Mouse (Mus musculus): ENCODE data around the gene Sos1. TPM values are rescaled to one million over a fixed set of nuclear protein-coding genes. Genes with fewer than 3 reads are reported as not detected.

Gene Sos1
- polyA plus RNA-seq, 1 experiment, result 4.1 TPM

DNA sequence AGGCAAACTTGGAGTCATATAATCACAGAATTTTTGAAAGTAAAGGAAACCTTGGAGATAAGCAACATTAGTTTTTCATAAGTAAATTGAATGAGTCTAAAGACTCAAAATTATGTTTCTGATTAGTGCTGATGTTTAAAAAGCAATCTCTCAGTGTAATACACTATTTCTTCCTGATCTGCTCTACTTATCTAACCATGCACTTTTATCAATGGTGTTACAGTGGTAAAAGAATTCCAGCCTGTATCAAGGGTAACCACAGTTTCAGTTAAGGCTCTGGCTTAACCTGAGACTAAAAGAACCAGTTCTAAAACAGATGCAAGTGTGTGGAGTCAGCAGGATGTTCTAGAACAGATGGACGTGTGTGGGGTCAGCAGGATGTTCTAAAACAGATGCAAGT is 59.3 kb downstream of the Sos1 start:
- no peaks in the 10 kb centered on the region for H3K4me1 ChIP-seq (replicated peaks; ENCODE audit: control insufficient read depth, insufficient read depth, low read length)
- no peak for DNase-seq
- TF ChIP-seq CTCF (IDR thresholded peaks at IDR 0.05; ENCODE audit: borderline replicate concordance, control insufficient read depth, extremely low read depth, insufficient read depth, low read length, poor library complexity) (no peak), POLR2A (IDR thresholded peaks at IDR 0.05; ENCODE audit: control insufficient read depth, extremely low read depth, insufficient read depth, low read length, poor library complexity) (no peak)
- H3K36me3 ChIP-seq (ENCODE audit: control insufficient read depth, insufficient read depth, low read length), result peaks cover 40% of the 10 kb centered on the region
- H3K27ac ChIP-seq (ENCODE audit: control insufficient read depth, insufficient read depth, low read length), result no peak overlapping the region
- H3K4me3 ChIP-seq (ENCODE audit: control insufficient read depth, insufficient read depth, low read length), result no peak overlapping the region
- 100% methylated on average over 1 of the region's 1 CpGs for WGBS
- no peaks in the 10 kb centered on the region for H3K27me3 ChIP-seq (ENCODE audit: control insufficient read depth, insufficient read depth, low read length)

DNA sequence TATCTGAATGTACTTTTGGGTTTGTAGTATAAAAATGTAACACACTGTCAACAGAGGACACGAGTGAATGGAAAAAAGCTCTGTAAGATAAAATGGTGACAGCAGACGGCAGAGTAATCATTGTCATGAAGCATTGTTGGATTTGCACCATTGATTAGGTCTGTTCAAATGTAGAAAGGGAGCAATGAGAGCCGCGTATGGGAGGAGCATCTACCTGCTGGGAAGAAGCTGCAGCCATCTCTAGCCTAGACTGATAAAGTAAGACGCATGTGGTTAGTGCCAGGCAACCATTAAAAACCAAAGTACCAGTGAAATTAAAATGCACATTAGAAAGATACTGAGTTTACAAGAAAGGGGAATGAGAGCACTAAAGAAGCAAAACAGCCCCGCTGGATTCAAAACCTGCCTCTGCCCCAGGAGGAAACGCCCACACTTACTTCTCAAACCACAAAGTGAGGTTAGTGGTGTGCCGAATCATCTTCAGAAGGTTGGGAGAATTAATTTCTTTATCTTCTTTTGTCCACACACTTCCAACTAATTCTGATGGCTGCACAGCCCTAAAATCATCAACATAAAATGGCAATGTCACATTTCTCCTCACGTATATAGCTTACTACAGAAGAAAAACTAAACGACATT is 61.6 kb downstream of the Sos1 start:
- Histone ChIP-seq H3K36me3 (ENCODE audit: control insufficient read depth, insufficient read depth, low read length) (peaks cover 58% of the 10 kb centered on the region), H3K27me3 (ENCODE audit: control insufficient read depth, insufficient read depth, low read length) (no peaks in the 10 kb centered on the region), H3K27ac (ENCODE audit: control insufficient read depth, insufficient read depth, low read length) (no peak overlapping the region), H3K4me3 (ENCODE audit: control insufficient read depth, insufficient read depth, low read length) (no peak overlapping the region), H3K4me1 (replicated peaks; ENCODE audit: control insufficient read depth, insufficient read depth, low read length) (no peaks in the 10 kb centered on the region)
- TF ChIP-seq CTCF (IDR thresholded peaks at IDR 0.05; ENCODE audit: borderline replicate concordance, control insufficient read depth, extremely low read depth, insufficient read depth, low read length, poor library complexity) (no peak), POLR2A (IDR thresholded peaks at IDR 0.05; ENCODE audit: control insufficient read depth, extremely low read depth, insufficient read depth, low read length, poor library complexity) (no peak)
- DNase-seq, result peak; percentile 9
- 52% methylated on average over 10 of the region's 10 CpGs for WGBS

DNA sequence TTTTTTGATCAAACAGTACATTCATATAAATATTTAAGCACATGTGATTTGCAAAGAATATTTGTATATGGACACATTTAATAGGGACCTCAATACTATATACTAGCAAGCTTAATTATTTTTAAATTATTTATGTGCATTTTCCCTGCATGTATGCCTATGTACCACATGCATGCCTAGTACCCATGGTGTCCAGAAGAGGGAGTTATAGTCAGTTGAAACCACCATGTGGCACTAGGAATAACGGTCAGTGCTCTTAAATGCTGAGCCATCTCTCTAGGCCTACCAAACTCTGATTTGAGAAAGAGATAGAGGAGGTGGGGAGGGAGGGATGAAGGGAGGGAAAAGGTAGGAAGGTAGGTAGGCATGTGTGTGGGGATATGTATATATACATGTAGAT is 69.1 kb downstream of the Sos1 start:
- Histone ChIP-seq H3K27ac (ENCODE audit: control insufficient read depth, insufficient read depth, low read length) (no peak overlapping the region), H3K27me3 (ENCODE audit: control insufficient read depth, insufficient read depth, low read length) (no peaks in the 10 kb centered on the region), H3K4me3 (ENCODE audit: control insufficient read depth, insufficient read depth, low read length) (no peak overlapping the region), H3K36me3 (ENCODE audit: control insufficient read depth, insufficient read depth, low read length) (peaks cover 60% of the 10 kb centered on the region), H3K4me1 (replicated peaks; ENCODE audit: control insufficient read depth, insufficient read depth, low read length) (no peaks in the 10 kb centered on the region)
- 100% methylated on average over 1 of the region's 1 CpGs for WGBS
- DNase-seq, result no peak
- TF ChIP-seq POLR2A (IDR thresholded peaks at IDR 0.05; ENCODE audit: control insufficient read depth, extremely low read depth, insufficient read depth, low read length, poor library complexity), result no peak
- TF ChIP-seq CTCF (IDR thresholded peaks at IDR 0.05; ENCODE audit: borderline replicate concordance, control insufficient read depth, extremely low read depth, insufficient read depth, low read length, poor library complexity), result no peak

DNA sequence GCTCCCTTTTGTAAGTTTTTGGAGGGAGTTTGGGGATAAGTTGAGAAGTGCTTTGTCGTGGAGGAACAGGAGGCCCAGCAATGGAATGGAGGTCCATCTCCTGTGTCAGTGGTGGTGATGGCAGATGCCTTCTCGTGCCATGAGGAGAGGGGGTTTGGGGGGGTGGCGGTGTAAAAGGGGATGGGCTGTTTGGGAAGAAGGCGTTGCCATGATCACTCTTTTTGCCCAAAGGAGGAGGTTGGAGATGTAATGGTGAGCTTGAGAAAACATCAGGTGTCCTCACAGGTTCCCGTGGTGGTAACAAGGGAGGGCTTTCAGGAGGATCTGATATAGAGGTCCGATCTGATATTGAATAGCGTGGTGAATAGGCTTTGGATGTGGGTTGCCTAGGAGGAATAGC is 82.0 kb downstream of the Sos1 start:
- no peaks in the 10 kb centered on the region for H3K27me3 ChIP-seq (ENCODE audit: control insufficient read depth, insufficient read depth, low read length)
- H3K36me3 ChIP-seq (ENCODE audit: control insufficient read depth, insufficient read depth, low read length), result peaks cover 28% of the 10 kb centered on the region
- no peak overlapping the region for H3K27ac ChIP-seq (ENCODE audit: control insufficient read depth, insufficient read depth, low read length)
- TF ChIP-seq CTCF (IDR thresholded peaks at IDR 0.05; ENCODE audit: borderline replicate concordance, control insufficient read depth, extremely low read depth, insufficient read depth, low read length, poor library complexity) (no peak), POLR2A (IDR thresholded peaks at IDR 0.05; ENCODE audit: control insufficient read depth, extremely low read depth, insufficient read depth, low read length, poor library complexity) (no peak)
- no peaks in the 10 kb centered on the region for H3K4me1 ChIP-seq (replicated peaks; ENCODE audit: control insufficient read depth, insufficient read depth, low read length)
- 95% methylated on average over 7 of the region's 7 CpGs for WGBS
- no peak for DNase-seq
- H3K4me3 ChIP-seq (ENCODE audit: control insufficient read depth, insufficient read depth, low read length), result no peak overlapping the region

DNA sequence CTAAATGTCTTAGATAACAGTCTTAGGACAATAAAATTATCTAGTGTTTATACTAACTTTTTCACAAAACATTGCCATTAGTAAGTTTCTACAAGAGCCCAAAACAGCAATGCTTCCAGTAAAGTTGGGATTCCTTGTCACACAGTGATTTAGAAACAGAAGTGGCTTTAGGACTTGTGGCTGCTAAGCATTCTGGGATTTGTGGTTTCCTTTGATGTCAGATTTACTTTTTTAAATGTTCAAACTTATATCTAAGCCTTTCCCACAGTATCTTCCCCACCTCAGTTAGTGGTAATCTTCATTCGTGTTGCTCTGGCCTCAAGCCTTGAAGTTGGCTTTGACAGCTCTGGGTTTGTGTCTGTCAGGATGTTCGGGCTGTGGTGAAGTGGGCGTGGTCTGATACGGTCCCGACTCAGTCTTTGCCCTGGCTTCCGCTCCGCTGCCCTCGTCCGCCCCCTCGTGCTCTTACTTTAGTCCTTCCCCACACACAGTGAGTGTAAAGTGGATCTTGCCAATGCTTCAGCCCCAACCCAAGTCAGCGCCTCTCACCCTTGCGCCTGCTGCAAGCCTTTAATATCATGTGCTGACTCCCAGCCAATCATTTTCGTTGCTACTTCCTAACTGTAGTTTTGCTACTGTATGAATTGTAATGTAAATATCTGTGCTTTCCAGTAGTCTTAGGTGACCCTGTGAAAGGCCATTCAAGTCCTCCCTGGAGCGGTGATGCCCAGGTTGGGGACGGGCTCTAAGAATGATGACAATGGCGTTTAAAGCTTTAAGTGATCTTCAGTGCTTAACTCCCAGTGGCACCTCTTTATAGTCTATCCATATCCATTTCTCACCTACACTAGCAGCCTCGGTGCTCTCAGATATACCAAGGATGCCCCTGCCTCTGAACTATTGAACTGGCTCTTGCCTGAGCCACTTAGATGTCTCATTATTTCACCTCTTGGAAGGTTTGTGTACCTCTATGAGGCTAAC is 88.5 kb downstream of the Sos1 start:
- 0 out of 2 replicates have a peak overlapping the region, but pooled peaks have one; percentile 4 for H3K4me3 ChIP-seq (ENCODE audit: control insufficient read depth, insufficient read depth, low read length)
- TF ChIP-seq CTCF (IDR thresholded peaks at IDR 0.05; ENCODE audit: borderline replicate concordance, control insufficient read depth, extremely low read depth, insufficient read depth, low read length, poor library complexity), result peak; percentile 71
- no peak for TF ChIP-seq POLR2A (IDR thresholded peaks at IDR 0.05; ENCODE audit: control insufficient read depth, extremely low read depth, insufficient read depth, low read length, poor library complexity)
- 13% methylated on average over 17 of the region's 17 CpGs for WGBS
- H3K27ac ChIP-seq (ENCODE audit: control insufficient read depth, insufficient read depth, low read length), result no peak overlapping the region
- peak; percentile 70 for DNase-seq
- no peaks in the 10 kb centered on the region for H3K27me3 ChIP-seq (ENCODE audit: control insufficient read depth, insufficient read depth, low read length)
- peaks cover 3% of the 10 kb centered on the region; the same call in 1 of the 2 replicates for H3K4me1 ChIP-seq (replicated peaks; ENCODE audit: control insufficient read depth, insufficient read depth, low read length)
- H3K36me3 ChIP-seq (ENCODE audit: control insufficient read depth, insufficient read depth, low read length), result no peaks in the 10 kb centered on the region

DNA sequence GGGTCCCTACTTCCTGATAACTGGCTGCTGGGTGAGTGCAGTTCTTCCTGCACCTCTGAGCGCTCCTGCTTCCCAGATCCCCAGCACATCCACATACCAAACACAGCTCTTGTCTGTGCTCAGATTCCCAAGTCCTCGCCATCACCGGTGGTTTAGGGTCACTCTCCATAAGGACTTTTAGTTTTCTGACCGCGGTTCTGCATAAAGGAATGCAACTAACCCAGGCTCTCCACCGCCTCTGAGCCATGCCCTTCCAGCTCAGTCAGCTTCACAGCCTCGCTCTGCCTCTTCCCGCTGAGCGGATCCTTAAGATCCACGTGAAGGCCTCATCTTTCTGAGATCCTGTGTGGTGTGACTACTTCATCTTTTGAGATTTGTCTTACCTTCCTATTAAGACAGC is 90.2 kb downstream of the Sos1 start:
- no peak overlapping the region for H3K27ac ChIP-seq (ENCODE audit: control insufficient read depth, insufficient read depth, low read length)
- WGBS, result 88% methylated on average over 10 of the region's 10 CpGs
- TF ChIP-seq POLR2A (IDR thresholded peaks at IDR 0.05; ENCODE audit: control insufficient read depth, extremely low read depth, insufficient read depth, low read length, poor library complexity) (no peak), CTCF (IDR thresholded peaks at IDR 0.05; ENCODE audit: borderline replicate concordance, control insufficient read depth, extremely low read depth, insufficient read depth, low read length, poor library complexity) (no peak)
- H3K27me3 ChIP-seq (ENCODE audit: control insufficient read depth, insufficient read depth, low read length), result no peaks in the 10 kb centered on the region
- peaks cover 3% of the 10 kb centered on the region; the same call in 1 of the 2 replicates for H3K4me1 ChIP-seq (replicated peaks; ENCODE audit: control insufficient read depth, insufficient read depth, low read length)
- no peak for DNase-seq
- H3K36me3 ChIP-seq (ENCODE audit: control insufficient read depth, insufficient read depth, low read length), result no peaks in the 10 kb centered on the region
- H3K4me3 ChIP-seq (ENCODE audit: control insufficient read depth, insufficient read depth, low read length), result no peak overlapping the region
